Mouse (Mus musculus): ENCODE results near the gene Rnaseh2c. TPM values are rescaled to one million over a fixed set of nuclear protein-coding genes. Genes with fewer than 3 reads are reported as not detected.

Gene Rnaseh2c
- polyA plus RNA-seq, 1 experiment = 47.2 TPM

DNA sequence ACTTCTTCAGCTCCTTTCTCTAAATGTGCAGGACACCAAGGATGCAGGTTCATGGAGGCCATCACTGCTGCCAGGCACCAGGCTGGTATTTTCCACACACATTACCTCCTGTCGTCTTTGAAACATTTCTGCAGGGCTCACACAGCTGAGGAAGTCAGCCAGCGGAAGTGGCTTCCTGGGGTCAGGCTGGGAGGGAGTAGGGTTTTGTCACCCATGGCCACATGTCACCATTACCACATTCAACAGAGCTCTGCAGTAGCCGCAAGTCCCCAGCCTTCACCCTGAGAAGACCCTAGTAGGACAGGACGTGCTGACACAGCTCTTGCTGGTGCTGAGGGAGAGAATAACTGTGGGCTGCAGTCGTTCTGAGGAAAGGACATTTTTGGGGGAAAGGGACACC, 29.8 kb upstream of the Rnaseh2c start:
- H3K27ac ChIP-seq (ENCODE audit: insufficient read depth, low read length) = no peak overlapping the region
- no peaks in the 10 kb centered on the region for H3K9me3 ChIP-seq (replicated peaks; ENCODE audit: control insufficient read depth, insufficient read depth, low read length, poor library complexity, severe bottlenecking)
- H3K9ac ChIP-seq (ENCODE audit: low read depth, poor library complexity, severe bottlenecking) = no peak overlapping the region
- H3K36me3 ChIP-seq (ENCODE audit: control insufficient read depth, insufficient read depth, low read length, poor library complexity, severe bottlenecking) = no peaks in the 10 kb centered on the region
- H3K4me3 ChIP-seq (ENCODE audit: low read depth, low read length) = no peak overlapping the region
- H3K27me3 ChIP-seq (ENCODE audit: control insufficient read depth, insufficient read depth, low read length, poor library complexity, severe bottlenecking) = no peaks in the 10 kb centered on the region
- no peaks in the 10 kb centered on the region for H3K4me1 ChIP-seq (ENCODE audit: control insufficient read depth, insufficient read depth, low read length)
- TF ChIP-seq EP300 (IDR thresholded peaks at IDR 0.05; ENCODE audit: insufficient read depth, low read depth, low read length) (no peak), CTCF (IDR thresholded peaks at IDR 0.05; ENCODE audit: low read depth, low read length) (no peak), POLR2A (IDR thresholded peaks at IDR 0.05; ENCODE audit: insufficient read depth, low read length) (no peak)

DNA sequence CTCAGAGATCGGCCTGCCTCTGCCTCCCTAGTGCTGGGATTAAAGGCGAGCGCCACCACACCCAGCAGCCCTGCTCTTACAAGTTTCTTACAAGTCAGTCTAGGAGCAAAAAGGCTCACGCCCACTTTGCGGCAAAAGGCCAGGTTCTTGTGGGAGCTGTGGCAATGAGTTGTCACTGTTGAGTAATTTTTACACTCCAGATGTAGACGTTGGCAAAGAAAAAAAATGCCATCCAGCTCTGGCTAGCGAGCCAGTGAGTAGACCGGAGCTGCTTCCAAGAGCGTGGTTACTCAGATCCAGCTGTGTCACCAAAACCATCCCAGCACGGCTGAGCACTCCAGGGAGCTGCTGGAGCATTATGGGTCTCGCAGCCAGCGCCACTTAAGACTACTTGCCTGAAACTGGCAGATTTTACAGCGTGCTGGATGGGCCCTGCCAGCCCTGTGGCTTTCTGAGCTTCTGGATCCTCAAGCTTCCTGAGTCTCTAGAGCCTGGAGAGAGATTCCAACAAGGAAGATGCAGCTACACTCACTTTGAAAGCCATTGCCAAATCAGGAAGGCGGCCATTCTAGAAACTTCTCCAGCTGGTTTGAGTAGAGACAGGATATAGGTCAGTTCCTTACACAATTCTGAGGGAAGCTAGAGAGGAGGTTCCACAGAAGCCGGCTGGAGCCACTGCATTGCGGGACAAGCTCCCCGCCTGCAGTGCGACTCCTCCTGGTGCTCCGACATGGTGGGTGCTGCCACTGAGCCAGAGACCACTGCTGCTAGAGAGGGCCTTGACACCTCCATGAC, 29.1 kb upstream of the Rnaseh2c start:
- Histone ChIP-seq H3K4me1 (ENCODE audit: control insufficient read depth, insufficient read depth, low read length) (no peaks in the 10 kb centered on the region), H3K27me3 (ENCODE audit: control insufficient read depth, insufficient read depth, low read length, poor library complexity, severe bottlenecking) (no peaks in the 10 kb centered on the region), H3K27ac (ENCODE audit: insufficient read depth, low read length) (no peak overlapping the region), H3K9me3 (replicated peaks; ENCODE audit: control insufficient read depth, insufficient read depth, low read length, poor library complexity, severe bottlenecking) (no peaks in the 10 kb centered on the region), H3K36me3 (ENCODE audit: control insufficient read depth, insufficient read depth, low read length, poor library complexity, severe bottlenecking) (no peaks in the 10 kb centered on the region), H3K9ac (ENCODE audit: low read depth, poor library complexity, severe bottlenecking) (no peak overlapping the region), H3K4me3 (ENCODE audit: low read depth, low read length) (no peak overlapping the region)
- TF ChIP-seq POLR2A (IDR thresholded peaks at IDR 0.05; ENCODE audit: insufficient read depth, low read length) (no peak), EP300 (IDR thresholded peaks at IDR 0.05; ENCODE audit: insufficient read depth, low read depth, low read length) (no peak), CTCF (IDR thresholded peaks at IDR 0.05; ENCODE audit: low read depth, low read length) (no peak)

DNA sequence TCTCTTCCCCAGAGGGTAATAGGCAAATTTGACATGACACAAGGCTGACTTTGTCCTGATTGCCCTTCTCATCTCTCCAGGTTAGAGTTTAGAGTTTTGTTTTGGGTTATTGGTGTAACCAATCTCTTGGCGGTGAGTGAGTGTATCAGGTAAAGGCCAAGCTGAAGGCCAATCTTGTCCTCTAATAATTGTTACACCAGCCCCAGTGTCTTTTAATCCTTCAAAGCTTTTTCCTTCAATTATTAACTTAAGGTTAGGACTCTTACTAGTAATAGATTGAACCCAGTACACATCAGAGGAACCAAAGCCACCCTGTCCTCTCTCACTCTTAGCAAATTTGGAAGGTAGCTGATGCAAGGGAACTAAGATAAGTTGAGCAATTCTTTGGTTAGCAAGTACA, 26.3 kb upstream of the Rnaseh2c start:
- H3K4me1 ChIP-seq (ENCODE audit: control insufficient read depth, insufficient read depth, low read length) = no peaks in the 10 kb centered on the region
- H3K4me3 ChIP-seq (ENCODE audit: low read depth, low read length) = no peak overlapping the region
- no peak overlapping the region for H3K27ac ChIP-seq (ENCODE audit: insufficient read depth, low read length)
- no peak overlapping the region for H3K9ac ChIP-seq (ENCODE audit: low read depth, poor library complexity, severe bottlenecking)
- no peaks in the 10 kb centered on the region for H3K9me3 ChIP-seq (replicated peaks; ENCODE audit: control insufficient read depth, insufficient read depth, low read length, poor library complexity, severe bottlenecking)
- H3K27me3 ChIP-seq (ENCODE audit: control insufficient read depth, insufficient read depth, low read length, poor library complexity, severe bottlenecking) = no peaks in the 10 kb centered on the region
- H3K36me3 ChIP-seq (ENCODE audit: control insufficient read depth, insufficient read depth, low read length, poor library complexity, severe bottlenecking) = no peaks in the 10 kb centered on the region
- no peak for TF ChIP-seq POLR2A (IDR thresholded peaks at IDR 0.05; ENCODE audit: insufficient read depth, low read length)
- no peak for TF ChIP-seq CTCF (IDR thresholded peaks at IDR 0.05; ENCODE audit: low read depth, low read length)
- no peak for TF ChIP-seq EP300 (IDR thresholded peaks at IDR 0.05; ENCODE audit: insufficient read depth, low read depth, low read length)

DNA sequence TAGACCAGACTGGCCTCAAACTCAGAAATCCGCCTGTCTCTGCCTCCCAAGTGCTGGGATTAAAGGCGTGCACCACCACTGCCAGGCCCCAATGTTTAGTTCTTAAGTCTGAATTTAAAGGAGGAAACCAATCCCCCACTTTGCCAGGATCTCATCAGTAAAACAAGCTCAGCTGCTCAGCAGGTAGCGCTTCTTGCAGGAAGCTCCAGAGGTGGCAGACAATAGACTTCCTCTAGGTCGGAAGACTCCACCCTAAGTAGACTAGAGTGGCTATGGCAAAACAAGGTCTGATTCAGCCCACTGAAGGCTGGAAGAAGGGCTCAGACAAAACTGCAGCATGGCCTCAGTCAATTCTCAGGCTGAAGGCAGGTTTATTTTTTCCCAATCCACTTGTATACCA, 21.7 kb upstream of the Rnaseh2c start:
- Histone ChIP-seq H3K27me3 (ENCODE audit: control insufficient read depth, insufficient read depth, low read length, poor library complexity, severe bottlenecking) (no peaks in the 10 kb centered on the region), H3K9ac (ENCODE audit: low read depth, poor library complexity, severe bottlenecking) (no peak overlapping the region), H3K9me3 (replicated peaks; ENCODE audit: control insufficient read depth, insufficient read depth, low read length, poor library complexity, severe bottlenecking) (no peaks in the 10 kb centered on the region), H3K27ac (ENCODE audit: insufficient read depth, low read length) (peak overlapping the region; percentile 62), H3K36me3 (ENCODE audit: control insufficient read depth, insufficient read depth, low read length, poor library complexity, severe bottlenecking) (no peaks in the 10 kb centered on the region), H3K4me3 (ENCODE audit: low read depth, low read length) (no peak overlapping the region), H3K4me1 (ENCODE audit: control insufficient read depth, insufficient read depth, low read length) (peaks cover 2% of the 10 kb centered on the region)
- TF ChIP-seq CTCF (IDR thresholded peaks at IDR 0.05; ENCODE audit: low read depth, low read length) (no peak), EP300 (IDR thresholded peaks at IDR 0.05; ENCODE audit: insufficient read depth, low read depth, low read length) (0 out of 2 replicates have a peak, but pooled peaks have one; percentile 18)

DNA sequence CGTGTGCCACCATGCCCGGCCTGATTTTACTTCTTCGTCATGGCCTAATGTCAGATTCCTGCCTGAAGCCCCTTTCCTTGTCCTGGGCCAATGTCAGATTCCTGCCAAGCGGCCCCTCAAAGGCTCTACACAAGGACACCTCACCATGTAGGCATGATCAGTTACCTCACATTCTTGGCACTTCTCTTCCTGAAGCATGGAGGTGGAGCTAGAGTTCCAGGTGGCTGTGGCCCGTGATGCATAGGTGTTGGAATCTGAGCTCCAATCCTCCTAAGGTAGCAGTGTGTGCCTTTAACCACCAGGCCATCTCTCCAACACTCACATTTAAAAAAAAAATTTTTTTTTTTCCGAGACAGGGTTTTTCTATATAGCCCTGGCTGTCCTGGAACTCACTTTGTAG, 20.9 kb upstream of the Rnaseh2c start:
- H3K36me3 ChIP-seq (ENCODE audit: control insufficient read depth, insufficient read depth, low read length, poor library complexity, severe bottlenecking) = no peaks in the 10 kb centered on the region
- no peak for TF ChIP-seq CTCF (IDR thresholded peaks at IDR 0.05; ENCODE audit: low read depth, low read length)
- no peak for TF ChIP-seq POLR2A (IDR thresholded peaks at IDR 0.05; ENCODE audit: insufficient read depth, low read length)
- TF ChIP-seq EP300 (IDR thresholded peaks at IDR 0.05; ENCODE audit: insufficient read depth, low read depth, low read length) = no peak
- no peaks in the 10 kb centered on the region for H3K9me3 ChIP-seq (replicated peaks; ENCODE audit: control insufficient read depth, insufficient read depth, low read length, poor library complexity, severe bottlenecking)
- no peaks in the 10 kb centered on the region for H3K27me3 ChIP-seq (ENCODE audit: control insufficient read depth, insufficient read depth, low read length, poor library complexity, severe bottlenecking)
- peaks cover 2% of the 10 kb centered on the region for H3K4me1 ChIP-seq (ENCODE audit: control insufficient read depth, insufficient read depth, low read length)
- no peak overlapping the region for H3K27ac ChIP-seq (ENCODE audit: insufficient read depth, low read length)
- H3K4me3 ChIP-seq (ENCODE audit: low read depth, low read length) = no peak overlapping the region
- H3K9ac ChIP-seq (ENCODE audit: low read depth, poor library complexity, severe bottlenecking) = no peak overlapping the region

DNA sequence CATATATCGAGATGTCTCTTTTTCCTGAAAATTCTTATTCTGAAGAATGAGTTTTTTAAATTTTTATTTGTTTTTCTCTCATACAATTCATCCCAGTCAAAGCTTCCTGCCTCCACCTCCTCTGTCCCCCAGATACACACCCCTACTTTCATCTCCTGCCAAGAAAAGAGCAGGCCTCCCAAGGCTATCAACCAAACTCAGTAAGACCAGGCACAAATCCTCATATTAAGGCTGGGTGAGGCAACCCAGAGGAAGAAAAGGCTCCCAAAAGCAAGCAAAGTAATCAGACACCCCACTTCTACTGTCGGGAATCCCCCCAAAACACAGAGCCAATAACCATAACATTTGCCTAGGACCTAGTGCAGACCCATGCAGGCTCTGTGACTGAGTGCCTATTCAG, 19.7 kb upstream of the Rnaseh2c start:
- Histone ChIP-seq H3K36me3 (ENCODE audit: control insufficient read depth, insufficient read depth, low read length, poor library complexity, severe bottlenecking) (no peaks in the 10 kb centered on the region), H3K4me1 (ENCODE audit: control insufficient read depth, insufficient read depth, low read length) (peaks cover 2% of the 10 kb centered on the region), H3K9me3 (replicated peaks; ENCODE audit: control insufficient read depth, insufficient read depth, low read length, poor library complexity, severe bottlenecking) (no peaks in the 10 kb centered on the region), H3K9ac (ENCODE audit: low read depth, poor library complexity, severe bottlenecking) (no peak overlapping the region), H3K27ac (ENCODE audit: insufficient read depth, low read length) (no peak overlapping the region), H3K27me3 (ENCODE audit: control insufficient read depth, insufficient read depth, low read length, poor library complexity, severe bottlenecking) (no peaks in the 10 kb centered on the region), H3K4me3 (ENCODE audit: low read depth, low read length) (no peak overlapping the region)
- no peak for TF ChIP-seq POLR2A (IDR thresholded peaks at IDR 0.05; ENCODE audit: insufficient read depth, low read length)
- no peak for TF ChIP-seq CTCF (IDR thresholded peaks at IDR 0.05; ENCODE audit: low read depth, low read length)
- TF ChIP-seq EP300 (IDR thresholded peaks at IDR 0.05; ENCODE audit: insufficient read depth, low read depth, low read length) = no peak
